Mouse (Mus musculus) liver, embryonic 14.5 days (tissue): ENCODE results near the gene Dcun1d4. TPM values are rescaled to one million over a fixed set of nuclear protein-coding genes. Genes with fewer than 3 reads are reported as not detected.

Experiments used
- ATAC-seq: fragments of 200-750 bp; cut with Nextera tagmentation; 2 replicates; pipeline ENCODE4 v1.8.0; 2017; ENCODE audit warnings: moderate number of reproducible peaks, mild to moderate bottlenecking, moderate library complexity; ENCODE audit not compliant: insufficient read depth
- DNase-seq, 3 experiments: peaks; one replicate each; pipeline ENCODE4 v3.0.0-alpha.2; 2012 to 2013; ENCODE audit warnings: low read depth in 3 of 3, low spot score in 3 of 3
- H3K27ac ChIP-seq: fragments of 300-500 bp; sonication (generic); 2 replicates; pipeline ENCODE4 v1.5.1; 2014; ENCODE audit warnings: moderate library complexity, mild to moderate bottlenecking, control low read depth, inconsistent platforms
- H3K27me3 ChIP-seq: fragments of 300-500 bp; sonication (generic); 2 replicates; pipeline ENCODE4 v1.6.1; 2014; ENCODE audit warnings: mild to moderate bottlenecking, low read length, moderate library complexity; ENCODE audit not compliant: control insufficient read depth, insufficient read depth
- H3K36me3 ChIP-seq: fragments of 300-500 bp; sonication (generic); replicated peaks from 2 replicates; pipeline ENCODE4 v1.6.1; 2014; ENCODE audit warnings: low read depth; ENCODE audit not compliant: control insufficient read depth, insufficient read depth
- H3K4me1 ChIP-seq, 2 experiments: fragments of 200-500 bp in 1 of 2; fragments of 300-500 bp in 1 of 2; sonication (generic) in 1 of 2; replicated peaks; 2 replicates each; pipeline ENCODE4 v1.6.1; 2012 to 2014; ENCODE audit warnings: antibody characterized with exemption in 1 of 2, inconsistent platforms in 1 of 2, low read length in 1 of 2; ENCODE audit not compliant: control insufficient read depth in 2 of 2, insufficient read depth in 2 of 2
- H3K4me2 ChIP-seq: fragments of 300-500 bp; sonication (generic); 2 replicates; pipeline ENCODE4 v1.6.1; 2014; ENCODE audit warnings: low read depth, mild to moderate bottlenecking, control low read depth, moderate library complexity
- H3K4me3 ChIP-seq, 2 experiments: fragments of 200-500 bp in 1 of 2; fragments of 300-500 bp in 1 of 2; sonication (generic) in 1 of 2; 2 replicates each; pipeline ENCODE4 v1.5.1; 2012 to 2014; ENCODE audit warnings: low read depth in 2 of 2, low read length in 2 of 2, mild to moderate bottlenecking in 2 of 2, control low read depth in 1 of 2, inconsistent platforms in 1 of 2, moderate library complexity in 1 of 2; ENCODE audit not compliant: insufficient read depth in 1 of 2
- H3K9ac ChIP-seq: fragments of 300-500 bp; sonication (generic); replicated peaks from 2 replicates; pipeline ENCODE4 v1.6.1; 2014; ENCODE audit warnings: mild to moderate bottlenecking, control low read depth, moderate library complexity
- H3K9me3 ChIP-seq: fragments of 300-500 bp; sonication (generic); 2 replicates; pipeline ENCODE4 v1.6.1; 2016; ENCODE audit warnings: low read length, mixed read lengths; ENCODE audit not compliant: control insufficient read depth
- CTCF ChIP-seq: IDR thresholded peaks from 2 replicates; pipeline ENCODE4 v1.5.1; 2016; ENCODE audit warnings: antibody characterized with exemption, low read depth, control low read depth
- EP300 ChIP-seq: IDR thresholded peaks from 2 replicates; pipeline ENCODE4 v1.6.1; 2016; ENCODE audit warnings: antibody characterized with exemption, low read depth
- WGBS: fragments of 180-500 bp; shearing (Covaris S2); extraction: QIAGEN DNeasy Blood & Tissue Kit; methylation state at CpG from one replicate; pipeline ENCODE4 v1.1.7; 2014; ENCODE audit not compliant: insufficient replicate concordance; 5-methylcytosine and 5-hydroxymethylcytosine counted together
- polyA plus RNA-seq, 2 experiments: library from polyadenylated mRNA; depleted of rRNA in 1 of 2; stranded (reverse) in 1 of 2; unstranded in 1 of 2; fragments of >200 nt; fragmentation: Nextera tagmentation in 1 of 2; extraction: Ambion mirVana in 1 of 2; gene quantifications; 2 replicates each; pipeline versions ENCODE4 v1.2.1 to v1.2.3; 2012 to 2014

Dcun1d4 gene
- 1.1 and 1.5 TPM in 2 replicates for polyA plus RNA-seq (2012; rRNA removed)
- 2.8 and 2.9 TPM in 2 replicates for polyA plus RNA-seq (2014; fragmentation: Nextera tagmentation; extraction: Ambion mirVana)

- no peak for TF ChIP-seq EP300
- no peak for TF ChIP-seq CTCF
- H3K27me3 ChIP-seq = no peaks in the 10 kb centered on the region
- H3K27ac ChIP-seq = no peak within 1 kb of the TSS
- no peaks in the 10 kb centered on the region for H3K4me1 ChIP-seq
- ATAC-seq (no peak), DNase-seq (no peak)
- H3K9ac ChIP-seq = no peak within 1 kb of the TSS
- H3K9me3 ChIP-seq = no peaks in the 10 kb centered on the region
- no peak within 1 kb of the TSS for H3K4me2 ChIP-seq
- 61% methylated on average over 7 of the region's 7 CpGs for WGBS
- H3K36me3 ChIP-seq = no peaks in the 10 kb centered on the region
- no peak within 1 kb of the TSS for H3K4me3 ChIP-seq
These were observed at the start of gene Dcun1d4 for GRCm38 (mm10) chr5:73480700-73481099. Gene Dcun1d4, plus strand, starts transcription at chr5:73481000.

- no peaks in the 10 kb centered on the region for H3K9me3 ChIP-seq
- DNase-seq (peak in 1 of 3 experiments; percentile 3), ATAC-seq (no peak)
- no peaks in the 10 kb centered on the region for H3K36me3 ChIP-seq
- H3K4me3 ChIP-seq = no peak overlapping the region
- no peak for TF ChIP-seq EP300
- peak; percentile 74 for TF ChIP-seq CTCF
- H3K4me1 ChIP-seq = no peaks in the 10 kb centered on the region
- H3K27me3 ChIP-seq = no peaks in the 10 kb centered on the region
- no peak overlapping the region for H3K27ac ChIP-seq
- H3K4me2 ChIP-seq = no peak overlapping the region
- WGBS = 24% methylated on average over 14 of the region's 14 CpGs
- no peak overlapping the region for H3K9ac ChIP-seq
These were observed 49.2 kb upstream of the Dcun1d4 start for GRCm38 (mm10) chr5:73431581-73431980.

- Histone ChIP-seq H3K4me2 (no peak overlapping the region), H3K27ac (no peak overlapping the region), H3K9me3 (no peaks in the 10 kb centered on the region), H3K4me1 (no peaks in the 10 kb centered on the region), H3K4me3 (no peak overlapping the region), H3K9ac (no peak overlapping the region), H3K36me3 (no peaks in the 10 kb centered on the region), H3K27me3 (no peaks in the 10 kb centered on the region)
- 53% methylated on average over 6 of the region's 6 CpGs for WGBS
- DNase-seq = no peak
- TF ChIP-seq CTCF (no peak), EP300 (no peak)
- no peak for ATAC-seq
These were observed 48.0 kb upstream of the Dcun1d4 start for GRCm38 (mm10) chr5:73432805-73433204.

GRCm38 (mm10) chr5:73434764-73435163 lies 46.0 kb upstream of the Dcun1d4 start:
- ATAC-seq (no peak), DNase-seq (no peak)
- no peaks in the 10 kb centered on the region for H3K9me3 ChIP-seq
- H3K36me3 ChIP-seq = no peaks in the 10 kb centered on the region
- H3K4me2 ChIP-seq = no peak overlapping the region
- H3K9ac ChIP-seq = no peak overlapping the region
- no peak overlapping the region for H3K27ac ChIP-seq
- TF ChIP-seq EP300 (no peak), CTCF (no peak)
- H3K4me1 ChIP-seq = no peaks in the 10 kb centered on the region
- no peak overlapping the region for H3K4me3 ChIP-seq
- 55% methylated on average over 7 of the region's 7 CpGs for WGBS
- H3K27me3 ChIP-seq = no peaks in the 10 kb centered on the region

GRCm38 (mm10) chr5:73442176-73442575 lies 38.6 kb upstream of the Dcun1d4 start:
- Histone ChIP-seq H3K27ac (no peak overlapping the region), H3K36me3 (no peaks in the 10 kb centered on the region), H3K9me3 (no peaks in the 10 kb centered on the region), H3K4me2 (no peak overlapping the region), H3K4me3 (no peak overlapping the region), H3K4me1 (no peaks in the 10 kb centered on the region), H3K27me3 (no peaks in the 10 kb centered on the region), H3K9ac (no peak overlapping the region)
- 70% methylated on average over 9 of the region's 9 CpGs for WGBS
- no peak for DNase-seq
- TF ChIP-seq EP300 (no peak), CTCF (no peak)
- ATAC-seq = no peak
